Mouse (Mus musculus) CD4-positive, CD25-positive, alpha-beta regulatory T cell, adult 2 months (primary cell): ENCODE measurements around the gene Qsox2.

Source experiments
- DNase-seq: peaks from one replicate; pipeline ENCODE4 v3.0.0-alpha.2; 2012; ENCODE audit warnings: low read depth, low spot score

Qsox2 gene

GRCm38 (mm10) chr2:26225242-26225641, 12.1 kb downstream of the Qsox2 start:
- DNase-seq = no peak

GRCm38 (mm10) chr2:26223961-26224360, 13.4 kb downstream of the Qsox2 start:
- no peak for DNase-seq

- DNase-seq = no peak
These were observed 22.8 kb downstream of the Qsox2 start for GRCm38 (mm10) chr2:26214526-26214925.

GRCm38 (mm10) chr2:26209566-26209965, 27.8 kb downstream of the Qsox2 start:
- no peak for DNase-seq

GRCm38 (mm10) chr2:26208126-26208789, 29.1 kb downstream of the Qsox2 start, which contains the start of gene Lhx3:
Lhx3 (minus strand) TSS chr2:26208289.
- peak; percentile 44 for DNase-seq

- no peak for DNase-seq
These were observed 29.8 kb downstream of the Qsox2 start for GRCm38 (mm10) chr2:26207559-26207958.

GRCm38 (mm10) chr2:26205761-26206160, 31.6 kb downstream of the Qsox2 start:
- DNase-seq = no peak

GRCm38 (mm10) chr2:26205126-26205525, 32.2 kb downstream of the Qsox2 start:
- DNase-seq = peak; percentile 10

GRCm38 (mm10) chr2:26202849-26203475, 34.4 kb downstream of the Qsox2 start:
- no peak for DNase-seq

- no peak for DNase-seq
These were observed 35.1 kb downstream of the Qsox2 start for GRCm38 (mm10) chr2:26201926-26202848.

GRCm38 (mm10) chr2:26198488-26198887, 38.8 kb downstream of the Qsox2 start:
- no peak for DNase-seq

- no peak for DNase-seq
These were observed 42.6 kb downstream of the Qsox2 start for GRCm38 (mm10) chr2:26194552-26195339.

GRCm38 (mm10) chr2:26188517-26188916, 48.8 kb downstream of the Qsox2 start:
- DNase-seq = no peak

- DNase-seq = no peak
These were observed 53.0 kb downstream of the Qsox2 start for GRCm38 (mm10) chr2:26184352-26184751.

- DNase-seq = peak; percentile 39
These were observed 54.7 kb downstream of the Qsox2 start for GRCm38 (mm10) chr2:26182646-26183045.

- DNase-seq = no peak
These were observed 60.1 kb downstream of the Qsox2 start for GRCm38 (mm10) chr2:26177189-26177588.

GRCm38 (mm10) chr2:26176731-26177130, 60.6 kb downstream of the Qsox2 start:
- no peak for DNase-seq

GRCm38 (mm10) chr2:26175191-26175590, 62.1 kb downstream of the Qsox2 start:
- DNase-seq = no peak

- no peak for DNase-seq
These were observed 65.2 kb downstream of the Qsox2 start for GRCm38 (mm10) chr2:26172166-26172565.

GRCm38 (mm10) chr2:26170376-26170775, 66.9 kb downstream of the Qsox2 start:
- DNase-seq = no peak

- no peak for DNase-seq
These were observed 68.3 kb downstream of the Qsox2 start for GRCm38 (mm10) chr2:26168843-26169579.
